Mouse (Mus musculus) liver, postnatal 0 days (tissue): ENCODE data around the gene H1foo.

Experiments
- CTCF ChIP-seq: sonication (generic); IDR thresholded peaks from 2 replicates; pipeline ENCODE4 v1.5.1; 2016; ENCODE audit warnings: antibody characterized with exemption, low read depth
- EP300 ChIP-seq: IDR thresholded peaks from 2 replicates; pipeline ENCODE4 v1.6.1; 2016; ENCODE audit warnings: antibody characterized with exemption, low read depth, mild to moderate bottlenecking

DNA sequence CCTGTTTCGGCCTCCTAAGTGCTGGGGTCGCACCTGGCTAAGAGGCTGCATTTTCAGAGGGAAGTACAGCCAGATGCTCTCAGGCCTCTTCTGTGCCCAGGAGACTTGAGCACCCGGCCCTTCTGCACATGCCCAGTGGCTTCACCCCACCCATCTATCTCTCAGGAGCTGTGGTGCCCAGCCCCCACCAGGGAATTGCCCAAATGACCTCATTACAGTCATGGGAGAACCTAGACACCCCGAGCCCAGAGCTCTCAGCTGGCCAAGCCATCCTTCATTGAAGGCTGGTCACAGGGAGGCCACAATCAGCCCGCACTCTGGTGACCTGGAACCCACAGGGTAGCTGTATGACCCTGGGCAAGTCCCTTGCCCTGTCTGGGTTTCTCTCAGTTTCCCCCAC lies 44.3 kb downstream of the H1foo start:
- TF ChIP-seq EP300, result no peak
- no peak for TF ChIP-seq CTCF
